Mouse (Mus musculus) macrophage (primary cell): ENCODE measurements around the gene Dgkh. TPM values are rescaled to one million over a fixed set of nuclear protein-coding genes. Genes with fewer than 3 reads are reported as not detected.

Experiments used
- H3K27ac ChIP-seq: fragments of 350-480 bp; formaldehyde crosslinking; 2 replicates; pipeline ENCODE4 v1.9.0; 2021
- H3K36me3 ChIP-seq: fragments of 350-480 bp; formaldehyde crosslinking; 2 replicates; pipeline ENCODE4 v1.9.0; 2021; ENCODE audit errors: inconsistent target
- H3K4me3 ChIP-seq: fragments of 350-480 bp; formaldehyde crosslinking; 2 replicates; pipeline ENCODE4 v1.9.0; 2021; ENCODE audit errors: inconsistent target
- H3K79me2 ChIP-seq: fragments of 350-480 bp; formaldehyde crosslinking; 2 replicates; pipeline ENCODE4 v1.9.0; 2021; ENCODE audit errors: inconsistent target
- WGBS: methylation state at CpG from one replicate; pipeline ENCODE4 v1.1.7; 2026; ENCODE audit warnings: inconsistent platforms; ENCODE audit not compliant: missing documents; 5-methylcytosine and 5-hydroxymethylcytosine counted together
- polyA plus RNA-seq: library from polyadenylated mRNA; stranded (reverse); fragments of 250-400 nt; gene quantifications from 3 replicates; pipeline ENCODE4 v1.2.4, GENCODE M21; 2018; ENCODE audit warnings: inconsistent platforms

Gene Dgkh
- polyA plus RNA-seq, 1 experiment from 2014 or later, result 2.1 TPM

GRCm38 (mm10) chr14:78649525-78650274 lies 82.9 kb downstream of the Dgkh start:
- Histone ChIP-seq H3K36me3 (no peaks in the 10 kb centered on the region), H3K79me2 (no peaks in the 10 kb centered on the region), H3K4me3 (no peak overlapping the region), H3K27ac (no peak overlapping the region)
- WGBS, result 88% methylated on average over 21 of the region's 21 CpGs

DNA sequence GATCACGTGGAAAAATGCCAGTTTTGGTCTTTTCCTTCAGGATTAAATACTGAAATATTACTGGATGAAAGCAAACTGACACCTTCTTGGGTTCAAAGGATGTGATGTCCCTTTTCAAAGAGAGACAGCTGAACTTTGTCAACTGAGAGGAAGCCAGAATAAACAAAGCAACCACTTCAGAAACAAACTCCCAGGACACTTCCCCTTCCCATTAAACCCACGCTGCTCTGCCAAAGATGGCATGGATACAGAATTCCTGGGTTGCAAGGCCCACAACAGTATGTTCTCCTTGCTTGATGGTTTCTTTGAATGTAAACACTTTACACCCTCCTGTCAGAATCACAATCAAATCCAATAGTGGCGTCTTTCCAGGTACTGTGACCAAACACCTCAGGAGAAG lies 87.0 kb downstream of the Dgkh start:
- H3K79me2 ChIP-seq, result no peaks in the 10 kb centered on the region
- 98% methylated on average over 3 of the region's 3 CpGs for WGBS
- no peak overlapping the region for H3K4me3 ChIP-seq
- no peaks in the 10 kb centered on the region for H3K36me3 ChIP-seq
- H3K27ac ChIP-seq, result no peak overlapping the region

DNA sequence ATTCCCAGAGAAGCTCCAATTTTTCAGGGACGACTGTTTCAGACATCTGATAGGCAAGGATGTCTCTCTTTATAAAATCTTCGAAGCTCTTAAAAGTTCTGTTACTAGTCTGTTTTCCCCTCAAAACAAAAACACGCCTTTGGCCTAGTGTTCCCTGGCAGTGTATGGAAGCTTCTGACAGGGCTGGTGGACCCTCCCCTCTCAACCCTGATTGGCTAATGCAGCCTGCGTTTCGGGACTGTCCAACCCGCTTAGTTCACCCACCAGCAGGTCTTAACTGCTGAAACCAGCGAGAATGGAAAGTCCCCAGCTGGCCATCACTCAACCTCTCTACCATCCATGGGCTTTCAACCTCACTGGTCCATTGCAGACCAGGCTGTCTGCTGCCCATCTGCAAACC lies 91.3 kb downstream of the Dgkh start:
- Histone ChIP-seq H3K27ac (no peak overlapping the region), H3K36me3 (no peaks in the 10 kb centered on the region), H3K79me2 (no peaks in the 10 kb centered on the region), H3K4me3 (no peak overlapping the region)
- 95% methylated on average over 7 of the region's 7 CpGs for WGBS

GRCm38 (mm10) chr14:78639691-78640090 lies 92.9 kb downstream of the Dgkh start:
- Histone ChIP-seq H3K79me2 (no peaks in the 10 kb centered on the region), H3K36me3 (no peaks in the 10 kb centered on the region), H3K4me3 (no peak overlapping the region), H3K27ac (no peak overlapping the region)
- 39% methylated on average over 4 of the region's 5 CpGs for WGBS

DNA sequence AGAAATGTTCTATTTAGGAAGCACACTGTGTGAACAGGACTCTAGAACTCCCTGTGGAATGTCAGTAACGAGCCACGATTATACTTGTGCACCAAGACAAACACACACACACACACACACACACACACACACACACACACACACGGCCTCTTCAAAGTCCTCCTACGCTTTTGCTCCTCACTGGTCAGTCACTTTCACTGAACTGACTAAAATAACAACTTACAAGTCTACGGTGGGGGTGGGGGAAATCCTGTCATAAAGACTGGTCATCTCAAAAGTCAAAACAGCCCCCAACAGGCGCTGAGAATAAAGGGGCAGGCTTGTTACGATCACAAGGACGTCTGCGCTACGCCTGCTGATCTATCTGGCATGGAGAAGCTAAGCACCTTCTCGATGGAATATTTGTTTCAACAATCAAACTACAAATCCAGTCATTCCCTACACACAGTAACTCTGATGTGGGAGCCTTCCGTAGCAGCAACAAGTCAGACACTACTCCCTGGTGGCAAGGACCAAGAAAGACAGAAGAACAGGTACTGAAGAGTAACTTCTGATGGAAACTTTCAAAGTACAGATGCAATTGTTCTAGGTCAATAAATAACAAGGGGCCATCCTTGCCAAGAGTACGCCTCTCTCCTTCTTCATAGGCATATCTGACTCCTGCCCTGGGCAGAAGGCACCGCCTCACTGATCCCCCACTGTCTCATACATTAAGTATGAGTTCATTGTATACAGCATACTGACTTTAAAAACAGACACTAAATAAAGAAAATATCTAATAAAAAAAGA lies 96.8 kb downstream of the Dgkh start:
- no peak overlapping the region for H3K4me3 ChIP-seq
- no peaks in the 10 kb centered on the region for H3K36me3 ChIP-seq
- H3K27ac ChIP-seq, result no peak overlapping the region
- H3K79me2 ChIP-seq, result no peaks in the 10 kb centered on the region
- 94% methylated on average over 13 of the region's 14 CpGs for WGBS

DNA sequence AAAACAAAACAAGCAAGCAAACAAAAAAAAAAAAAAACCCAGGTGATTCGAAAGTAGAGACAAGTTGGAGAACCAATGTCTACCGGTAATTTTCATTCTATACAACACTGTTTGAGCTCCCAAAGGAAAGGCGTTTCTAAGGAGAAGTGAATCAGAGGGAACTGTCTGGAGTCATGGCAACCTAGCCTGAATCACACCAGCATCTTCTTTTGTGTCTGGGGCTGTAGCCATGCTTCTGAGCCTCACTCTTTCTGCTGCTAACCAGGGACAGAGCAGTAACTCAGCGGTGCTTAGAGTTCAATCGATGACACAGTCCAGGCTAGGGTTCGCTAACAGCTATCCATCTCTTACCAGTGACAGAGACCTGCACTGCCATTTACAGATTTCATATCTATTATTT lies 99.8 kb downstream of the Dgkh start:
- Histone ChIP-seq H3K79me2 (no peaks in the 10 kb centered on the region), H3K36me3 (no peaks in the 10 kb centered on the region), H3K4me3 (no peak overlapping the region), H3K27ac (no peak overlapping the region)
- 95% methylated on average over 6 of the region's 6 CpGs for WGBS

DNA sequence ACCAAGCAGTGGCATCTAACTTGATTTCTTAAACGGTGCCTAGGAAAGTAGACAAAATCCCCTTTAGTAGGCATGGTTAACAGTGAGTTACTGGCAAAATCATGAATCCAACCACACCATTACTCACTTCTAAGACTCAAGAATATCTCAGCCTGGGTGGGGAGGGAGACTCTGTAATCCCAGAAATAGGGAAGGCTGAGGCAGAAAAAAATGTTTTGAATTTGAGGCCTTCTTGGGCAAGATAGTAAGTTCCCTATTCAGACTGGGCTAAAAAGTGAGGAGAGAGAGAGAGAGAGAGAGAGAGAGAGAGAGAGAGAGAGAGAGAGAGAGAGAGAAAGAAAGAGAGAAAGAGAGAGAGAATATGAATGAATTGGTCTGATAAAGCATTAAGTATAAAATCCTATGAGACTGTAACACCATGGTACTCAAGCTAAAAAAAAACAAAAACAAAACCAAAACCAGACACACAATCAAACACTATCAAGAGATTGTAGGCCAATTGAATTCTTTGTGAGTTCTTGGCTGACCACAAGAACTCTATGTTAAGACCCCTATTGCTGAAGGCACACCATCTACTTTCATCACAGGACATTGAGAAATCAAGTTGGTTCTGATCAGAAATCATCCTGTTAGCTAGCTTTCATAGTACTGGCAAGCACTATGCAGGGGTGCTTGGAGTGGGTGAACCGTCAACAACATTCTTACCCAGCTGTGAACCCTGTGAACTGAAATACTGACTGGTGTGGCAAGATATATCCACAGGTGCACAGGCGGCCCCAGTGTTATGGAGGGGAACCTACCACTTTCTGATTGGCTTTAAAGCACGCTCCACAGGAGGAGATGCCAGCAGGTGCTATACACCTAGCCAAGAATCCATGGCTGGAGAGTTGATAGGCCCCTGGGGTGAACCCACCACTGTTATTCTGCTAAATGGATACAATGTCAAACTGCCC lies 101.4 kb downstream of the Dgkh start:
- H3K79me2 ChIP-seq, result no peaks in the 10 kb centered on the region
- H3K4me3 ChIP-seq, result no peak overlapping the region
- 78% methylated on average over 4 of the region's 4 CpGs for WGBS
- H3K36me3 ChIP-seq, result no peaks in the 10 kb centered on the region
- H3K27ac ChIP-seq, result no peak overlapping the region

GRCm38 (mm10) chr14:78627516-78628275 lies 104.9 kb downstream of the Dgkh start:
- no peak overlapping the region for H3K27ac ChIP-seq
- WGBS, result 79% methylated on average over 19 of the region's 21 CpGs
- H3K36me3 ChIP-seq, result no peaks in the 10 kb centered on the region
- no peak overlapping the region for H3K4me3 ChIP-seq
- H3K79me2 ChIP-seq, result no peaks in the 10 kb centered on the region

DNA sequence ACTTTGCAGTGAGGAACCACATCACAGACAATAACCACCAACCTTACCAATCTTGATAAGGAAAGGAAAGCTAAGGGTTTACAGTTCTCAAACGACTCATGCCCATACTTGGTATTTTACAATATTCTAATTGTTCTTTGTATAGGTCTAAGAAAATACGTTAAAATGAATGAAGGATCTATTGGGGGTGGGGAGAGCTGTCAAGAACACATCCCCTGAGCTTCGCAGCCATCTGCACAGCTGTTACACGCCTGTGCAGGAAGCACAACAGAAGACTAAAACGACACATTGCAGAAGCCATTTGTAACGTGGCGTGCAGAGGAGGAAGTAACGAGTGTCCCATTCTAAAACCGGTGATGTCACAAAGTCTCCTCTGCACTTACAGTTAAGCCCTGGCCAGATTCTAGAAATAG lies 113.7 kb downstream of the Dgkh start:
- 31% methylated on average over 9 of the region's 9 CpGs for WGBS

DNA sequence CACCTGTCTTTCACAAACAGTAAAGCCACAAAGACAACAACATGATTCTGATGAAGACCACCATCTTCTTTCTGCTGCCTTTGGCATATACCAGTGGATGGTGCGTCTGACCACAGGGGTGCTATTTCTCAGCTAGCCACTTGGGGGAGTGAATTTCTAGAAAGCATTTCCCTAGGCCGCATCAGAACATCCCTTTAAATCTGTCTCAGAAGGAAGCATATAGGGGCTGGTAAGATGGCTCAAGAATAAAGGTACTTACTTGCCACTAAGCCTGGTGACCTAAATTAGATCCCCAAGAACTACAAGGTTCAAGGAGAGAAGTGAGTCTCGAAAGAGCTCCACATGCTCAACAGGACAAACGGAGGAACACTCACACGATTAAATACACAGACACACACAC lies 119.0 kb downstream of the Dgkh start:
- Histone ChIP-seq H3K36me3 (no peaks in the 10 kb centered on the region), H3K79me2 (no peaks in the 10 kb centered on the region), H3K4me3 (no peak overlapping the region), H3K27ac (no peak overlapping the region)
- 80% methylated on average over 5 of the region's 5 CpGs for WGBS

More for the DNA sequence above, 113.7 kb downstream of the Dgkh start:
- Histone ChIP-seq H3K79me2 (no peaks in the 10 kb centered on the region), H3K27ac (no peak overlapping the region), H3K4me3 (no peak overlapping the region), H3K36me3 (no peaks in the 10 kb centered on the region)

DNA sequence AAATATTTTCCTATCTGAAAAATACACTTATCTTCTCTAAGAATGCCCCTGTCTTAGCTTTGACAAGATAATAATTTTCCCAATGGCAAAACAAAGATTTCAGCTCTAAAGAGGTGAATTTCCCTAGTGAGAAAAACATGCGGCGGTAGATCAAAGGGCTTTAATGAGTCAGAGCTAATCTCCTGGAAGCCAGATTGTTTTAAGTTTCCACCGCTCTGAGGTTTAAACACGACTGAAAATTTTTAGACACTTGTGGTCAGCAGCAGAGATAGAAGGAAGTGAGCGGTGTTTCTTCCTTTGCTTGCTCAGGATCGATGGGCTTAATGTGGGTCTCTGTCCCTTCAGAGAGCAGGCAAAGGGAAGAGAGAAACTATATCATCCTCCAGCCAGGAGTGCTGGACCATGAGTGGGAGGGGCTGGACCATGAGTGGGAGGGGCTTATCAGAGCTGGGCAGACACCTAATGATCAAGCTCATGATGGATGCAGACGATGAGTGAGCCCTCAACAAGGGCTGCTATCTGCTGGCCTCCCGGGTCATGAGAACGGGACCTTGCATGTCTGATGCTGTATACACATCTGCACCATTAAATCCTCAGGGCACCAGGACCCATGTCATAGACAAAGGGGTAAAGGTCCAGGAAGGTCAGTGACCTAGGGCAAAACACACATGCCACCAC lies 120.3 kb downstream of the Dgkh start:
- 75% methylated on average over 9 of the region's 9 CpGs for WGBS
- Histone ChIP-seq H3K27ac (no peak overlapping the region), H3K36me3 (no peaks in the 10 kb centered on the region), H3K4me3 (no peak overlapping the region), H3K79me2 (no peaks in the 10 kb centered on the region)

- H3K79me2 ChIP-seq, result no peaks in the 10 kb centered on the region
- H3K27ac ChIP-seq, result no peak overlapping the region
- H3K4me3 ChIP-seq, result no peak overlapping the region
- 91% methylated on average over 6 of the region's 6 CpGs for WGBS
- H3K36me3 ChIP-seq, result no peaks in the 10 kb centered on the region
Observed at GRCm38 (mm10) chr14:78594916-78595315, 137.7 kb downstream of the Dgkh start.

GRCm38 (mm10) chr14:78592965-78593364 lies 139.6 kb downstream of the Dgkh start:
- H3K4me3 ChIP-seq, result no peak overlapping the region
- no peak overlapping the region for H3K27ac ChIP-seq
- no peaks in the 10 kb centered on the region for H3K79me2 ChIP-seq
- no peaks in the 10 kb centered on the region for H3K36me3 ChIP-seq
- WGBS, result 92% methylated on average over 3 of the region's 3 CpGs
